Mouse (Mus musculus): ENCODE results near the gene Eya4.

Eya4 gene

GRCm38 (mm10) chr10:23233425-23233824 is 117.2 kb downstream of the Eya4 start:
- DNase-seq (ENCODE audit: low spot score in 2 of 2) = no peak

GRCm38 (mm10) chr10:23230863-23231262 is 119.7 kb downstream of the Eya4 start:
- DNase-seq (ENCODE audit: low spot score in 2 of 2) = no peak

DNA sequence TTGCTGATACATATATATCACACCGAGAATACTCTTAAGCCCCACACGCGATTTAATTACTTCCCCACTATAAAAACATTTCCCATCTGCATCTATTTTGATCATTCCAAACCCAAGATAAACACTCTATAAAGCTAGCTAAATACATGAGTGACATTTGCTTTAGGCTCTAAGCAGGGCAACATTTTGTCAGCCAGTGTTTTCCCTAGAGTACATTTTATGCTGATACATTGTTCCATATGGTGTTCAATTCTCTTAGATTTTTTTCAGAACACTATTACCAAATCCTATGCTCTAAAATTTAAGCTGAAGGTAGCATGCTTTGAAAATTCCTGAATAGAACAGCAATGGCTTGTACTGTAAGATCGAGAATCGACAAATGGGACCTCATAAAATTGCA is 127.2 kb downstream of the Eya4 start:
- DNase-seq (ENCODE audit: low spot score in 2 of 2) = no peak

DNA sequence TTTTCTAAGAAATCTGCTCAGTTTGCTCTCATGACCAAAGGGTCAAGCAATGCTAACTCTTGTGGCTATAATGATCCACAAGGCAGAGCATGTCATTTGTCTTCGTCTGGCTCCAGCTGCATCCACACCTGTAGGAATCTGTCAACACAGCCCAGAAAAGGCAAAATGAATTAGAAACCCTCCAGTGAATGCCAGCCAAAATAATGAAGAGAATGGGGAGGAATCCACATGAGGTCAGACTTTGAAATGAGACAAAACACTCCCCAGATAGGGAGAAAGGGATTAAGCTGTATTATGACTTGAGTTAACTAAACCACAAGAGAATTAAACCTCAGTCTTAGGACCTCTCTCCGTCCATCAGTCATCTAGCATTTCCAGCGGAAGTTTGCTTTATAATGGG is 130.2 kb downstream of the Eya4 start:
- DNase-seq (ENCODE audit: low spot score in 2 of 2) = no peak

GRCm38 (mm10) chr10:23216815-23217214 is 133.8 kb downstream of the Eya4 start:
- no peak for DNase-seq (ENCODE audit: low spot score in 2 of 2)

GRCm38 (mm10) chr10:23211381-23211780 is 139.2 kb downstream of the Eya4 start:
- no peak for DNase-seq (ENCODE audit: low spot score in 2 of 2)

- DNase-seq (ENCODE audit: low spot score in 2 of 2) = no peak
Measured at GRCm38 (mm10) chr10:23203885-23204284, 146.7 kb downstream of the Eya4 start.

DNA sequence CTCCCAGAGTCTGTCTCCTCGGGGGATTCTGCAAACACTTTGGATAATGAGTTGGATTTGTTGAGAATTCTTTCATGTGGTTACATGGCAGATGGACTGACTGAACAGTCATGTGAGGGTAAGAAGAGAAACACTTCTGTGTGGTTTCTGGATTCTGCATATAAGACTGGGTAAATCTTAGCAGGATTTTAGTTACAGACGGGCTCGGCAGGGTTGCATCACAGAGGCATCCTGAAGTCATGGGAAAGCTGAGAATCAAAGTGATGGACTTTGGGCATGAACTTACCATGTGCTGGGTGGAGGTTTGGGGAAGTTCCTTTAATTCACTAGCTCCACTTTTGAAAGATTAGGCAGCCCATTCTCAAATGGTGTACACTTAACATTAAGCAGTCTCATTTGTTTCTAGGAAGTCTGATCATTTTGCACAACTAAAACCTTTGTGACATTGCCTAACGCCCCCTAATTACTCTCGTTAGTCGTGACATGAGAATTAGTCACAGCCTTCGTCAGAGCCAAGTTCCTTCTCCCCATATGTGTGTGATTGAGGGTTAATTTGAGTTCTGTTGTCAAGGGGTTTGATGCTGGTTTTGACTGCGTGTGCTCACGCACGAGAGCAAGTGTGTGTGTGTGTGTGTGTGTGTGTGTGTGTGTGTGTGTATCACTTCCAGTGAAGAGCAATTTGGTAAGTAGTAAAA is 147.3 kb downstream of the Eya4 start:
- no peak for DNase-seq (ENCODE audit: low spot score in 2 of 2)

DNA sequence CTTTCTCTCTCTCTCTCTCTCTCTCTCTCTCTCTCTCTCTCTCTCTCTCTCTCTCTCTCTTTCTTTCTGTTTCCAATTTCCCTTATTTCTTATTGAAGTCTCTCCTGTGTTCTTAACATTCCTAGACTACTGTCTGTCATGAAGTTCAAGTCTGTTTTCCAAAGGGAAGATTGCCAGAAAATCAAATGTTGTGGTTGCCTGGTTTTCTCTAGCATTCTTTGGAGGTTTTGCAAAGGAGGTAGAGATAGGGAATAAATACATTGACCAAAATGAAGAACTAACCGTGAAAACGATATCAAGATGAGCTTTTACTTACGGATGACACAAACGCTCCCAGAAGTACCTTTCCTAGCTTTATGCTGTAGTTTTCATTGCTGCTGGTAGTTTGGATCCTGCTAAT is 148.0 kb downstream of the Eya4 start:
- no peak for DNase-seq (ENCODE audit: low spot score in 2 of 2)

DNA sequence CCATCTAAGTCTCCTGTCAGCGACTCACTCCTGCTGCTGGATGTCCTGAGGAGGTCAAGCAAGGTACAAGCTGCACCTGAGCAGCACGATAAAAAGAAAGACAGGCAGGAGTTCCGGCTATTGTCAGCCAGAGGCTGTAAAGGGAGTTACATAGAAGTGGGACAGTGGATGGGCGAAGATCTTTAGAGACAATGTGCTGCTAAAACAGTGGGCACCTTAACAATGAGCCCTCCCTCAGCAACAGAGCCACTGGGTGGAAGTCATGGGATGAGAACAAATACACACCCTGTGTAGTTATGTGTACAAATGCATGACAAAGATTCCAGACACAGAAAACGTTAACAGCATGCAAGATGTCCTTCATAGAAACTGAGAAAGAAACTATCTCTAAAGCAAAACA is 152.3 kb downstream of the Eya4 start:
- no peak for DNase-seq (ENCODE audit: low spot score in 2 of 2)

GRCm38 (mm10) chr10:23196336-23196735 is 154.2 kb downstream of the Eya4 start:
- DNase-seq (ENCODE audit: low spot score in 2 of 2) = no peak

DNA sequence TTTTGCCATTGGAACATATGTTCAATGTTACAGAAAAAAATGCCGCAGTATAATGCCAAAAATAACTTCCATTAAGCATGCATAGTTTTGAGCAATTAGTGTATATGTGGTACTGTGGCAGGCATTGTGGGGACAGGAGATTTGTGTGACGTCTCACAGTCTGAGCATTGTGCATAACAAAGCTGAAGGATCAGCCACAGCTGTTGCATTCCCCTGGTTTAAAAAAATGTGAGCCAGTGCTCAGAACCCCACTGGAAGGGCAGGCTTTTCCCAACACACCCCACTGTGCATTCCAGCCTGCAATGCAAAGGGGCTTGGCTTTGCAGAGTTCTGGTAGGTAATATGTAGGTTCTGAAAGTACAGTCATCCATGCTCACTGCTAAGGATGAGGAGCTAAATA is 155.2 kb downstream of the Eya4 start:
- no peak for DNase-seq (ENCODE audit: low spot score in 2 of 2)

DNA sequence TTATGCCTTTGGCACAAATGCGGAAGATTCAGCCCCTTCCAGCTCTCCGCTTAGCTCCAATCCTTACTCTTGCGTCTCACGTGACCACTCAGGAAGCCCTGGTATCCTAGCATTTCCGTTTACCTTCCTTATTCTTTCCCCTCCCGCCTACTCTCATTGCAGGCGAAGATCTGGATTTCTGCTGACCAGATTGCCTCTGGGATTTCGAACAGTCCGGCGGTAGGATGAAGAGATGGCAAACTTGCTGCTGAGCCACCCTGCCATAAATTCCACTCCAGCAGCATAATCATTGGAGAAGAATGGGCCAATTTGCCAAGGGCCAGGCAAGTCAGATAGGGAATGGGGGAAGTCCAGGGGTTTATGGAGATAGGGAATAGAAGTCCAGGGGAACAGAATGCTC is 160.8 kb downstream of the Eya4 start:
- DNase-seq (ENCODE audit: low spot score in 2 of 2) = no peak

GRCm38 (mm10) chr10:23185391-23185790 is 165.2 kb downstream of the Eya4 start:
- no peak for DNase-seq (ENCODE audit: low spot score in 2 of 2)

DNA sequence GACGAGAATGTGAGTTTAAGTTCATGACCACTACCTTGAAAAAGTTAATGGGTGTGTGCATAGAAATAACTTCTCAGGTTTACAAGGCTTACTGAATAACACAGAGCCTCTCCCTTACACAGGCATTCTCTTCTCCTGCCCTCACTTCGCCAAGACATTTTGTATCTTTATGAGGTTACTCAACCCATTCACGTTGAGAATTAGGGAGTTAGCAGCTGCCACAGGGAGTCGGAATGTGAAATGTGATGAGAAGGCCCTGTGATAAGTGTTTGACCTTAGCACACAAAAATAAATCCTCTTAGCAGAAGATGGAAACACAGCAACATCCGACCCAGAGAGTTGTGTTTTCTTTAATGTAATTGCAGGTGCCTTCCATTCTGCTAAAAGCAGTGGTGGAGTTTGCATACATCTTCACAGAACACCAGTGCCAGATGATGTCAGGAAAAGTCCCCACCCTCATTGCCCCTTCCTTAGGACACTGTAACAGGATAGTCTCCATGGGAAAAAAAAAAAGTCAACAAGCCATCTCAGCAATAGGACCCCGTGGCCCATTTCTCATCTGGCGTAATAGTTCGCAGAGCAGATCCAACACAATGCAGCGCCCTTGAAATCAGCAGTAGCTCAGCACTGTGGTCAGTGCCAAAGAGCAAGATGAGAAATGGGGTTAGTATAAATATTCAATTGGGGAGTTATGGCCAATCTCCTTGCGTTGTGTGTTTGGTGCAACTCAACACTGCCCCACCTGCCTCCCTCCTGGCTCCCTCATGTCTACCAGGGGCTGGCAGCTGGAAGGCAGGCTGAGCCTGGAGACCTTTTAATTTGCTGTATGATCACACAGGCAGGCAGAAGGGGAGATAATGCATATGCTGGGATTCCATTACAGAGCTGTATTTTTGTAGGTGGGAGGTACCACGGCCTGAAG is 168.8 kb downstream of the Eya4 start:
- DNase-seq (ENCODE audit: low spot score in 2 of 2) = no peak

DNA sequence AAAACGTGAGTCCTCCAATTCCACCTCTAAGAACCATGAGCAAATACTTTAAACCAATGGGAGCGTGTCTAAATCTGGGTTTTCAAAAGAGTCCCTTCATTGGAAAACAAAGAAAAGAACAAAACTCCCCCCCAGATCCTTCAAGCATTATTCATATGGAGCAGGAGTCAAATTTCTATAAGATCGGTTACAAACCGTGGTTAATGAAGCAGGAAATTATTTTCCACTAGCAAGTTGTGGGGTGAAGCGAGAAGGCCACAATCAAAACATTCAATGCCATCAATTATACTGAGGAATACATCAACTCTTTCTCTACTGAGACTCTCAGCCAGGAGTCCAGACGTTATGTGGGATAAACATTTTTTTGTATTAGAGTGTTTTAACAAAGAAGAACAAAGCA is 171.3 kb downstream of the Eya4 start:
- no peak for DNase-seq (ENCODE audit: low spot score in 2 of 2)

DNA sequence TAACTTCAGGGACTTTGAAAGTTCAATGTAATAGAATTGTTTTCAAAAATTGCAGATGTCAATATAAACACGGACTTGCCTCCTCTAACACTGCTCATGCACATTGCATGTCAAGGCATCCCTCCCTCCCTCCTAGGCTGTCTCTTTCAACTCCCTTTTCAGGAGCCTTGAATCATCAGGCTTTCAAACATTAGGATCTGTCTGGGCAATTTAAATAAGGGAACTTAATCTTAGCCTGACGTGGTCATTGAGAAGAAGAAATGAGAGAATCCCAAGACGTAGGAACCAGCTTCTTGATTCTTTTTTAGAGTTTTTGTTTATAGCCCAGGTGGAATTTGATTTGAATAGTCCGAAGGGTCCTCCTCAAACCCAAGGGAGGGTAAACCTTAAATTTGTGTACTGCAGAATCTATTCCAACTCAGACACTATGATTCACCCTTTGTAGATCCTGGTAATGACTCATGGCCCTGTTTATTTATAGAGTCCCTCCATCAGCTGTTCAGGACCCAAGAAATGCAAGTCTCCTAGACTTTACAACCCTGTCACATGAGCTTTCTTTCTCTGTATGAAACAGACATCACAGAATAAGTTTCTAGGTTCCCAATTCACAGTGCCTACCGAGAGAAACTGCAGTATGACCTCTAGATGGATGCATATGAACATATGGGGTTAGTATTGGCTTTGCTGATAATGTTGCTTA is 173.1 kb downstream of the Eya4 start:
- DNase-seq (ENCODE audit: low spot score in 2 of 2) = no peak

GRCm38 (mm10) chr10:23176666-23177346 is 173.8 kb downstream of the Eya4 start:
- DNase-seq (ENCODE audit: low spot score in 2 of 2) = no peak

DNA sequence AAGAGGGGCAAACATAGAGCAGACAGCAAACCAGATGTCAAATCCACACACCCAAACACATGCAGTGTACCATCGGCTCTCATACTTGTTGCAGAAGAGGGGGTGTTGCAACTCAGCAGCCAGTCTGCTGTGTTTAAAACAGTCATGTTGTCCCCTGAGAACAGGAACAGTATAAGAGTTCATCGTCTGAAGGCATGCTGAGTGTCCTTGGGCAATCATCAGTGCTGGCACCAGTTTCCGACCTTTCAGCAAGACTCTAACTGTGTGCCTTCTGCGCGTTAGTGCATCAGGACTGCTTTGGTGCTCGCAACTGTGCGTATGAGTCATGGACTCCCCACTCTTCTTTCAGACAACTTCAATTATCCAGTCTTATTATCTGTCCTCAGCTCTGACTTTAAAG is 179.0 kb downstream of the Eya4 start:
- no peak for DNase-seq (ENCODE audit: low spot score in 2 of 2)

DNA sequence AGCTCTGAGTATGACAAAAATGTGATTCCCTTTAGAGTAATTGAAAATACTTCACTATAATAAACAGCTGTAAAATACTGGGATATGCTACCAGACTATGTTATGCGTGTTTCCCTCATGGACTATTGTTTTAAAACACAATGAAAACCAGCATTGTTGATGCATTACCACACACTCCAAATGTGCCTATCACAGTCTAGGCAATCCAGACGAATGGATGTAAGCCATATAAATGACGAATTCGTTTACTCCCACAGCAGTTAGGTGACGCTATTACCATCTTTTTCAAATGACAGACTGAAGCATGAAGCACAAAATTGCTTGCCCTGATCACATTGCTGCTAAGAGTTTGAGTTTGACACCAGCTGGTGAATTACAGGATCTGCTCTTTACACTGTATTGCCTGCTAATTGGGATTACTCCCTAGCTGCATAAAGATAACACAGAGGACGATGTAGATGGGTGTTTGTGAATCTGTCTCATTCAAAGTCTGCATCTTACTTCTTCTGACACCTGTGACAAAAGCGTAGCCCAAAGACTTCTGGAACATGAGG is 185.4 kb downstream of the Eya4 start:
- no peak for DNase-seq (ENCODE audit: low spot score in 2 of 2)

DNA sequence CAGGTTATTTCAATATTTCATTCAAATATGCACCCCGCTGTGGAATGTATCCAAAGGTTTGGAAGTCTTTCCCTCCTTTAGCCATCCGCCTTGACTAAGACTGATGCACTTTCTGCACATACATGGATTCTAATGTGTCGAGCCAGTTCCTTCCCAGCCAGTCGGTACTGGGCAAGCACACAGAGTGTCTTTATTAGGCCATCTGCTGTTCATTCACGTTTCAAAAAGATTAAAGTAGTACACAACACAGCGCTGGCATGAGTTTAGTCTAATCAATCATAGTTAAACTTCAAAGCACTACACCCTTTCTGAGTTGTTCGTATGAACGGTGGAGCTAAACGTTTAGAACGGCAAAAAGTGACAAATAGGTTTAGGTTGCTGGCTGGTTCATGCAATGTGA is 190.7 kb downstream of the Eya4 start:
- DNase-seq (ENCODE audit: low spot score in 2 of 2) = no peak

DNA sequence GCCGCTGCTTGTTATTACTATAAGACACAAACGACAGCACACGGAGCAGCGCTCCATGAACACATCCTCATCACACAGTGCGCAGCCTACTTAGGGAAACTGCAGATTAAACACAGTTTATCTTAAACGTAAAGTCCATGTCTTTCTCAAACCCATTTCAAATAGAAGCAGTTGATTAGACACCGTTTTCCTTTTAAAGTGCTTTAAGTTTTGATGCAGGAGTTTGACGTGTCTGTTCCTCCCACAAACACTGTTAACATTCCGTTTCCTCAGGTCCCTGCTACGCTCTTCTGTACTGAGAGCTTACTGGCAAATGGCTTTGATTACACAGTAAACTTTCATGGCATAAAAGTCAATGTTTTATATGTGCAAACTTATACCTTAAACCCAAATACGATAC is 191.4 kb downstream of the Eya4 start:
- DNase-seq (ENCODE audit: low spot score in 2 of 2) = no peak

All from urinary bladder, postnatal 4 days (tissue).